Mouse (Mus musculus) ES-Bruce4 (cell line): ENCODE results near the gene Tmem88.

ENCODE experiments used
- CTCF ChIP-seq: IDR thresholded peaks from one replicate; pipeline ENCODE4 v1.8.1; 2011; ENCODE audit warnings: low read depth, low read length
- POLR2A ChIP-seq: IDR thresholded peaks from one replicate; pipeline ENCODE4 v1.8.1; 2011; ENCODE audit warnings: low read length; ENCODE audit not compliant: insufficient read depth

GRCm38 (mm10) chr11:69364376-69364775 lies 33.7 kb downstream of the Tmem88 start:
- TF ChIP-seq CTCF (no peak), POLR2A (no peak)
